Mouse (Mus musculus) heart, postnatal 0 days (tissue): ENCODE measurements at regions not wholly inside any gene's neighbourhood (a gene's known extent, or its start where the extent isn't known, plus 50 kb on each side); places are given as distances from the start of the nearest gene placed in this dataset.

Experiments
- CTCF ChIP-seq: IDR thresholded peaks from 2 replicates; pipeline ENCODE4 v1.5.1; 2016; ENCODE audit warnings: antibody characterized with exemption, control low read depth, low read depth
- EP300 ChIP-seq: IDR thresholded peaks from 2 replicates; pipeline ENCODE4 v1.6.1; 2016; ENCODE audit warnings: antibody characterized with exemption, low read depth

- TF ChIP-seq CTCF (no peak), EP300 (no peak)
These were observed 218.0 kb upstream of the Klf14 start for GRCm38 (mm10) chr6:31176831-31177230.
